In the genomic region with DNA sequence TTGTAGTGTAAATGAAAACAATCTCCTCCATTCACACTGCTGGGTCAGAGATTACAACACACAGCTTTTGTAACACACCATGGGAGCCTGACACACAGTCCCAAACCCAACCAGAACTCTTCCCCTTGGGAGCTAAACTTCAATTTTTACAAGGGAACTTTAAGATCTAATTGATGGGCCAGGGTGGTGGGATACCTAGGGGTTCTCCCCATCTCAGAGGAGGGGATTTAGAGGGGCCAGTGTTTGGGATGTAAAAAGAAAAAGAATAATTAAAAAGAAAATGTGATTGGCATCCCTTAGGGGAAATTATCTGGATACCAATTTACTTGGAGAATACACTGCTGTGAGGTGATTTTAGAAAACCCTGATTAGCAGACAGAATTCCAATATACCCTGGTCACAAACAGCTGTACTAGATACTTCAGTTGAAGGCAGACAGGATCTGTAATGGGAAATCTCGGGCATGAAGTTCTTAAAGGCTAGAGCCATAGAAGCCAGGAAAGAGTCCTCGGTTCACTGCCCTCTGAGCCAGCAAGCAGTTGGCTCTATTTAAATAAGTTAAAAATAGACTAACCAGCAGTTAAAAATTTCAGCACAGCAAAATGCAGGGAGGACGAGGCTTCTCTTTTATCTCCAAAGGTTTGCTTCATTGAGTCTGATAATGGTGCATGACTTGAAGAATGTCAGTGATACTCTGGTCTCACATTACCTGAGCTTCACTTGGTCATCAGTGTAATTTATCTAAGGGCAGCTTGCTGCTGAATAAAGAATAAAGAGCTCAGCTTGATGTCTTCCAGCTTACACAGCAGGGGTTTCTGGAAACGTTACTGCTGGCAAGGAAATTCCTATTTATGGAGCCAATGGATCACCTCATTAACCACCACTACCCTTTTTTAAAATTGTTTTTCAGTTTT, we compare ENCODE assay signal across 10 mouse cellular contexts.
DNase-seq lines count a peak whose midpoint lies in the region; ATAC-seq and TF ChIP-seq lines count a peak whose summit lies in the region.
"Had no signal": no experiment of that assay in that cellular context is flagged by ENCODE, and none has a peak within 500 bp of the region (broad histone marks: within the 10 kb centered on the region; RNA-seq: fewer than 3 reads in every experiment).

No protein-coding gene starts in this region.

- peak; percentile 4 for DNase-seq in layer of hippocampus, adult 11-12 months (ENCODE audit: low spot score)
- DNase-seq in layer of hippocampus, adult 9-10 months (ENCODE audit: low spot score), result no peak
- DNase-seq in embryo, embryonic 9.5 days (ENCODE audit: extremely low spot score), result peak; percentile 14
- DNase-seq in hindbrain, postnatal 0 days (ENCODE audit: low spot score), result peak; percentile 32
- no peak for DNase-seq in left cerebral cortex, adult 9 months (ENCODE audit: low spot score in 2 of 2)
- DNase-seq in cerebellum, adult 11 months, result no peak

- no peak overlapping the region for H3K4me2 ChIP-seq in hindbrain, postnatal 0 days (ENCODE audit: low read depth, low read length)
- peak overlapping the region; percentile 56 for H3K4me2 ChIP-seq in myocyte (ENCODE audit: low read depth)
- H3K4me2 ChIP-seq: limb, embryonic 15.5 days had no signal

- H3K9ac ChIP-seq in hindbrain, postnatal 0 days (replicated peaks; ENCODE audit: low read length), result no peak overlapping the region
- H3K9ac ChIP-seq: limb, embryonic 15.5 days had no signal

- H3K4me3 ChIP-seq in hindbrain, postnatal 0 days (ENCODE audit: low read length), result no peak overlapping the region
- H3K4me3 ChIP-seq in myocyte, result no peak overlapping the region
- H3K4me3 ChIP-seq: erythroblast, embryonic 14.5 days; limb, embryonic 15.5 days had no signal

- H3K4me1 ChIP-seq in hindbrain, postnatal 0 days (ENCODE audit: insufficient read depth, low read length), result no peaks in the 10 kb centered on the region
- H3K4me1 ChIP-seq: limb, embryonic 15.5 days had no signal

- no peak overlapping the region for H3K27ac ChIP-seq in hindbrain, postnatal 0 days
- H3K27ac ChIP-seq: limb, embryonic 15.5 days had no signal

- no peak for TF ChIP-seq POLR2A in myocyte (IDR thresholded peaks at IDR 0.05; ENCODE audit: insufficient read length, low read depth)

- no peaks in the 10 kb centered on the region for H3K36me3 ChIP-seq in hindbrain, postnatal 0 days (ENCODE audit: insufficient read depth, low read length)
- no peaks in the 10 kb centered on the region for H3K36me3 ChIP-seq in myocyte (ENCODE audit: control insufficient read depth, insufficient read depth)
- H3K36me3 ChIP-seq: G1E; limb, embryonic 15.5 days had no signal

- no peak; the same call in 1 of the 2 replicates for ATAC-seq in hindbrain, postnatal 0 days

- H3K27me3 ChIP-seq in hindbrain, postnatal 0 days (ENCODE audit: insufficient read depth, low read length), result no peaks in the 10 kb centered on the region
- no peaks in the 10 kb centered on the region for H3K27me3 ChIP-seq in myocyte (ENCODE audit: control insufficient read depth, insufficient read depth, insufficient read length)
- H3K27me3 ChIP-seq: limb, embryonic 15.5 days had no signal

- H3K79me2 ChIP-seq in myocyte (ENCODE audit: control insufficient read depth, insufficient read depth), result no peaks in the 10 kb centered on the region

- WGBS in hindbrain, postnatal 0 days, result 5% methylated on average over 4 of the region's 4 CpGs

- no peaks in the 10 kb centered on the region for H3K9me3 ChIP-seq in hindbrain, postnatal 0 days (ENCODE audit: low read length)
- H3K9me3 ChIP-seq: G1E; limb, embryonic 15.5 days had no signal

- TF ChIP-seq CTCF in hindbrain, postnatal 0 days (IDR thresholded peaks at IDR 0.05; ENCODE audit: low read depth), result no peak

- no peak overlapping the region for H3ac ChIP-seq in myocyte (ENCODE audit: control insufficient read depth, insufficient read length)

TF ChIP-seq in myocyte, 11 proteins besides CTCF, POLR2A, EP300 and RAD21:
- TF ChIP-seq SRF (IDR thresholded peaks at IDR 0.05; ENCODE audit: control insufficient read depth, insufficient read length, low read depth), result no peak
- no peak for TF ChIP-seq MAX (IDR thresholded peaks at IDR 0.05; ENCODE audit: low read depth)
- no peak for TF ChIP-seq MYOD1 (IDR thresholded peaks at IDR 0.05; ENCODE audit: control insufficient read depth in 1 of 3, insufficient read length in 2 of 3, low read depth in 2 of 3)
- no peak for TF ChIP-seq POLR2AphosphoS2 (IDR thresholded peaks at IDR 0.05; ENCODE audit: insufficient read length, low read depth)
- TF ChIP-seq MYOG (IDR thresholded peaks at IDR 0.05; ENCODE audit: control insufficient read depth in 1 of 3, insufficient read depth in 1 of 3, insufficient read length in 2 of 3, low read depth in 2 of 3), result no peak
- no peak for TF ChIP-seq CEBPB (IDR thresholded peaks at IDR 0.05; ENCODE audit: insufficient read depth, poor library complexity, severe bottlenecking)
- no peak for TF ChIP-seq REST (IDR thresholded peaks at IDR 0.05; ENCODE audit: insufficient read depth, insufficient read length)
- TF ChIP-seq E2F4 (IDR thresholded peaks at IDR 0.05; ENCODE audit: insufficient read depth), result no peak
- no peak for TF ChIP-seq USF1 (IDR thresholded peaks at IDR 0.05; ENCODE audit: low read depth)
- TF ChIP-seq TCF3 (IDR thresholded peaks at IDR 0.05; ENCODE audit: insufficient read length, low read depth), result no peak
- TF ChIP-seq TCF12 (IDR thresholded peaks at IDR 0.05; ENCODE audit: insufficient read depth, poor library complexity, severe bottlenecking), result no peak

Comparison
In these comparisons a context has a peak if more than half of its experiments do, and no peak if none do; other contexts are left out.
1. DNase-seq: peak in layer of hippocampus, adult 11-12 months (single experiment), embryo, embryonic 9.5 days (single experiment) and hindbrain, postnatal 0 days (single experiment); none in layer of hippocampus, adult 9-10 months (single experiment), left cerebral cortex, adult 9 months (0 of 2) and cerebellum, adult 11 months (single experiment).